Mouse (Mus musculus) right cerebral cortex, postnatal 4 days (tissue): Measurements from ENCODE around the gene Cfap57.

ENCODE experiments used
- DNase-seq: peaks from one replicate; pipeline ENCODE4 v3.0.0-alpha.2; 2022

The Cfap57 gene

DNA sequence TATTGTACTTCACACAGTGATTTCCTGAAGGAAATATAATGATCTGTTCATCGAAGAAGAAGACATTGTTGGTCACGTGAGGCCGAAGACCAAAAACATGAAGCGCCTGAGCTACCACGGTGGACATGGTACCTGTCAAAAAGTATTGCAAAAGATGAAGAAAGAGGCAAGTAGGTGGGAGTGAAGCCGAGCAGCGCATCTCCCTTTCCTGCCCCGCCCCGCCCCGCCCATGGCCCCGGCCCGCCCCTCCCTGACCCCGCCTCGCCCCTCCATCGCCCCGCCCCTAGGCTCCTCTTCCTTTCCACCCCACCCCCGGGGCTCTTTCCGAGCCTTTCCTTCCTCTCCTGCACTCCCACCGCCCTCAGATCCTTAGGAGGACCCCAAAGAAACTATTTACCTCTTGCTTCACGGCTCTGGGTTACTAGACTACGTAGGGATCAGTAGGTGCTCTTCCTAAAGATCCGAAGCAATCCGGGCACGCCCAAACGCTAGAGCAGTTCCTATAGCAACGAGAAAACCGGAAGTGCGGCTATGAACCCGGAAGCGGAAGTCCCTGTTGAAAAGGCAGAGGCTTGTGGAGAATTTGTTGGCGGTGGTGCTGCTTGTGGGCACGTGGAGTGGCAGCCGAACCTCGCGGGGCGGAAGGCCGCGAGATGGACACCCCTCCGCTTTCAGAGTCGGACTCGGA is at the start of gene Cfap57, which contains the start of gene Ebna1bp2:
Gene Cfap57 (minus strand): TSS at position 499 of the 688 bp plus-strand sequence.
Gene Ebna1bp2 (plus strand): TSS at position 521 of the 688 bp plus-strand sequence.
- DNase-seq = peak; percentile 80

DNA sequence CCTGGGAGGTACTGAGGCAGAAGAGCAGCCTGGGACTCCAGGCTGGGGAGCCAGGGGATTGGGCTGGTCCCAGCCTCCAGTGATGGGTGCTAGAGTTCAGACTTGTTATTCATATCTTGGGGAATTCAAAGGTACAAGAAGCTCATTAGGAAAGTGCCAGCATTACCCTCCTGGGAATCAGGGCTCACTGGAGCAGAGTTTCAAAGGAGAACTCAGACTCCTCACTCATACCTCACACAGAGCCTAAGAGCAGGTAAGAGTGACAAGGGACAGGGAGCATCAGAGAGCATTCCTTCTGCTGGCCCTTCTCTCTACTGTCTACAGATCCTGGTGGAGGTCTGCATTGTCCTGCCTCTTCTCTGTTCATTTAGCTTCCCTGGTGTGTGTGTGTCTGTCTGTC is 38.1 kb upstream of the Cfap57 start, which contains the start of gene Olfr62:
Gene Olfr62 (plus strand): TSS at position 301 of the 400 bp plus-strand sequence.
- DNase-seq = no peak

DNA sequence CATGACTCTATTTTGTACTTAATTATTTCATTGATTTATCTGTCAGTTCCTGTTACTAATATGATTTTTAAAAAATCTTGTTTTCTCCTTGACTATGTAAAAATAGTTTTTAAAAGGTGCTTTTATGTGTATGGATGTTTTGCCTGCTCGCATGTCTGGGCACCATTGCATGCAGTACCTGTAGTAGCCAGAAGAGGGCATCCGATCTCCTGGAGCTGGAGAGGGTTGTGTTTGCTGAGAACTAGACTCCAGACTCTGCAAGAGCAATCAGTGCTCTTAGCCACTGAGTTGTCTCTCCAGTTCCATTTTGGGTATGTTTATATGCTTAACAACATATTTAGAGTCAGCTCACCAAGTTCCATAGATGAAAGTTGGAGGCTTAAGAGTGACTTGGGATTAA is 24.7 kb upstream of the Cfap57 start:
- DNase-seq = peak; percentile 51

DNA sequence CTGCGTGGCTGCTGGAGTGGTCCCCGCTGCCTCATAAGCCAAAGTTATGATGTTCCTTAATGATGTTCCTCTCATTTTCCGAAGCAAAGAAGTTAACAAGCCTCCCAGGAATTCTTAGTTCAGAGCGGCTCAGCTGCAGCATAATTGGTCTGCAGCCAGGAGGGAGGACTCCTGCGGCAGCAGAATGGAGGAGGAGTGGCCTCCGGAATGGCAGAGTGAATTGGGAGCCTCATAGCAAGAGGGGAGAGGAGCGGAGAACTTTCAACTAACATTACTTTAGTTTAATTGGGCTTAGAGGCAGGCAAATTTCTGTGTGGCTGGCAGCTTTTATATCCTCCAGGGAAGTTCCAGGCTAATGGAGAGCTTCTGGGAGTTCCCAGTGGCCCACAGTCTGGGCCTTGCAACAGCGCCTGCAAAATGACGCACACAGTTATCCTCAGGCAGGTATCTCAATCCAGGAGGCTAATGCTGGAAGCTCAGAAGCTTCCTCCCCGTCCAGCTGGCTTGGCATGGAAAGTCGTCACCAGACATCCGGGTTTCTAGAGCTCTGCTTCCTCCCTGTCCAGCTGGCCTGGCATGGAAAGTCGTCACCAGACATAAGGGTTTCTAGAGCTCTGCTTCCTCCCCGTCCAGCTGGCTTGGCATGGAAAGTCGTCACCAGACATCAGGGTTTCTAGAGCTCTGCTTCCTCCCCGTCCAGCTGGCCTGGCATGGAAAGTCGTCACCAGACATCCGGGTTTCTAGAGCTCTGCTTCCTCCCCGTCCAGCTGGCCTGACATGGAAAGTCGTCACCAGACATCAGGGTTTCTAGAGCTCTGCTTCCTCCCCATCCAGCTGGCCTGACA is 22.0 kb upstream of the Cfap57 start:
- peak; percentile 26 for DNase-seq

DNA sequence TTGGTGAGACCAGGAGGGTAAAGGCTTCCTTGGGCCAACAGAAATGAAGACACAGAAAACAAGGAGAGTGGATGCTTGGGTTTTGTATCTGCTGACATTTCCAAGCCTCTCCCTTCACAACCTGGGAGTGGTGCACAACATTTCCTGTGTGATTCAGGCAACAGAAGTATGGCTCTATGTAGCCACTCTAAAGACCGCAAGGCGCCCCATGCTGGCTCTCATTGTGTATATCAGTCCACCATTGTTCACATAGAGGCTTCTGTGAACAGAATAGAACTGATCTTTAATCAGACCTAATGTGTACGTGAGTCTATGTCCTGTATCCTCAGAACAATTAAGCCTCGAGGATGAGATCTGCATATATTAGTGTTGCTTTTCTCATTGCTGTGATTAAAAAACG is 9.7 kb upstream of the Cfap57 start:
- no peak for DNase-seq

DNA sequence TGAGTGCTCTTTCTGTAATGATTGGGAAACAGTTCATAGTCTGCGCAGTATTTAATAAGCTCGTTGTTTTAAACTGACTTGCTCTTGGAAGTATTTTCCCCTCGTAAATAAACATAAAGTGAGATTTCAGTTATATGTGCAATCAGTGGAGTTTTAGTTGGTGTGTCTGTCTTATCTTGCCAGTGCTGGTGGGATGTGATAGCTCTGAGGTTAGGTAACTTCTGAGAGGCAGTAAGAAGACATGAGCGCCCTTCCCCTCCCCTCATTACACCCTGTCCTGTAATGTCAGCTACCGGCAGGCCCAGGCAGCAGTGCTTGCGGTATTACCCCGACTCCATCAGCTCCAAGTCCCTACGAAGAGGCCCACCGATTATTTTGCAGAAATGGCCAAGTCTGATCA is 1.2 kb upstream of the Cfap57 start:
- no peak for DNase-seq

DNA sequence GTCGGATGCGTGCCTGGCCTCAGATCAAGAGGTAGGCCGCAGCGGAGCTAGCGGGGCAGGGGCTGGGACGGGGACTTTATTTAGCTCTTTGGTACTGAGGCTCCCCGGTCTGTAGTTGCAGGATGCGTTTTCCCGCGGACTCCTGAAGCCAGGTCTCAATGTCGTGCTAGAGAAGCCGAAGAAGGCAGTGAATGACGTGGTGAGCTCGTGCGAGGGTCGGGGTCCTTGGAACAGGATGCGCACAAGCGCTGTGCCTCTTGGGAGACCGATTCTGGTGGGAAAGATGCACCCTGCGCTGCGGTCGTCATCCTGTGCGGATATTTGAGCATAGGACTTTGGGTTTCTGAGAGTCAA is 367 bp upstream of the Cfap57 start:
- DNase-seq = no peak

DNA sequence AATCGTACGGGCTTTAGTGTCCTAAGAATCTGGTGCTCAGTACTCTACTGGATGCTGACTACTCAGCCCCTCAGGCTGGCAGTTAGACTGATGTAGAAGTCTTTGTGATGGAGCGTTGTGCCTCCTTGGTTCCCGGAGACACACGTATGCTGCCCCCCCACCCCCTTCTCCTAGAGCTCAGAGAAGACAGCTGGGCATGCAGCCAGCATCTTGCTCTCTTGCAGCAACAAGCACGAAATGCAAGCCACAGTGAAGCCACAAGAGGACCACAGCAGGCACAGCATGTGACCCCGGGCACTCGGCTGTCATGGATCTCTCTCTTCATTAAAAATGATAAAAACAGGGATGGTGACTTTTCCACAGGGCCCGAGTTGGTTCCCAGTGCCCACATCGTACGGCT is 5.2 kb downstream of the Cfap57 start:
- no peak for DNase-seq

DNA sequence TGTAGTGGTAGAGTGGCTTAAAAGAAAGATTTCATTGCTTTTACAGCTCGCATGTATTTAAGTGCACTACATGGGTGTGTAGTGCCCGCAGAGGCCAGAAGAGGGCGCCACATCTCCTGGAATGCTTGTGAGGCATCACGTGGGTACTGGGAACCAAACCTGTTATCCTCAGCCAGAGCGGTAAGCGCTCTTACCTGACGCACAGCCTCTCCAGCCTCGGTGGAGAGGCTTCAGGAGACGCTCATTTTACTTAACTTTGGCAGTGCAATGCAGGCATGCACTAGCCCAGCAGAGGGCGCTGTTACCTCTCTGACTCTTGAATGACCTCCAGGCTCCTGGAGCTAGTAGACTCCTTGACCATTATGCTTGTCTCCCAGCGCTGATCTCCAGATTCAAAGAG is 8.0 kb downstream of the Cfap57 start:
- DNase-seq = peak; percentile 45

DNA sequence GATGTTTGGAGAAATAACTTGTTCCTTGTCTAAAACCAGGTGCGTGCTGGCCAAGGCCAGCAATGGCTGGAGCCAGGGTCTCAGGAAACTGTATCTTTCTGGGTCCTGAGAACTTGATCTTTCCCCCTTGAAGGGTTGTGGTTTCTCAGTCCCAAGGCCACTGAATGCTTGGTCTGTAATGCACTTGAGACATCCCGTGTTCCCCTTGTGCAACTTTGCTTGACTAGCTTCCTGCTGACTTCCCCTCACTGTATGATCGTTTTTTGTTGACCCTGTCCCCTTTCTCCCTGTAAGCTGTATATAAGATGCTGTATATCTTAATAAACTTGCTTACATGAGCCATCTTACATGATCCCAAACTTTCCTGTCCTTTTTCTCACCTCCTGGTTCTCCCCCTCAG is 10.7 kb downstream of the Cfap57 start:
- no peak for DNase-seq

DNA sequence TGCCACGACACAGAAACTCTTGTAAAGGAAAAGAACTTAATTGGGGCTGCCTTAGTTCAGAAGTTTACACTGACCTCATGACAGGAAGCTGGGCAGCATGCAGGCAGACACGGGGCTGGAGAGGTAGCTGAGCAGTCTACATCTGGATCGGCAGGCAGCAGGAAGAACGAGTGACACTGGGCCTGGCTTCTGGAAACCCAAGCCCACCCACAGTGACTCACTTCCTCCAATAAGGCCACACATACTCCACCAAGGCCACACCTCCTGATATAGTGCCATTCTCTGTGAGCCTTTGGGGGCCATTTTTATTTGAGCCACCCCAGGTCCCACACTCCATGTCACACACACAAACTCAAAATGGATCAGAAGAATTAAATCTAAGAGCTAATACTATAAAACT is 16.5 kb downstream of the Cfap57 start:
- no peak for DNase-seq

DNA sequence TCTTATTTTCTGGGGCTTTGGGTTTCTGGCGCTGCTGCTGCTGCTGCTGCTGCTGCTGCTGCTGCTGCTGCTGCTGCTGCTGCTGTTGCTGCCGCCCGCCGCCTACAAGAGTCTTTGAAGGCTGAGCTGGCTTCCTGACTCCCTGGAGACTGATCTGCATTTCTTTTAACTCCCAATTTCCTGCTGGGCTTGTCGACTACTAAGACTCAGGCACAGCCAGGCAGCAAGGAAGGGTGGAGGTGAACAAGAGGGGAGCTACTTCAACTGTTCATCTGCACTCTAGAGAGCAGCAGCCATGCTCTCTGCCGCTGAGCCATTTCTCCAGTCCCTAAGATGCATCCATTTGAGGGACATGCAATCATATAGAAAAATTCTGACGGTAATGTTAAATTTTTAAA is 30.8 kb downstream of the Cfap57 start:
- DNase-seq = no peak

DNA sequence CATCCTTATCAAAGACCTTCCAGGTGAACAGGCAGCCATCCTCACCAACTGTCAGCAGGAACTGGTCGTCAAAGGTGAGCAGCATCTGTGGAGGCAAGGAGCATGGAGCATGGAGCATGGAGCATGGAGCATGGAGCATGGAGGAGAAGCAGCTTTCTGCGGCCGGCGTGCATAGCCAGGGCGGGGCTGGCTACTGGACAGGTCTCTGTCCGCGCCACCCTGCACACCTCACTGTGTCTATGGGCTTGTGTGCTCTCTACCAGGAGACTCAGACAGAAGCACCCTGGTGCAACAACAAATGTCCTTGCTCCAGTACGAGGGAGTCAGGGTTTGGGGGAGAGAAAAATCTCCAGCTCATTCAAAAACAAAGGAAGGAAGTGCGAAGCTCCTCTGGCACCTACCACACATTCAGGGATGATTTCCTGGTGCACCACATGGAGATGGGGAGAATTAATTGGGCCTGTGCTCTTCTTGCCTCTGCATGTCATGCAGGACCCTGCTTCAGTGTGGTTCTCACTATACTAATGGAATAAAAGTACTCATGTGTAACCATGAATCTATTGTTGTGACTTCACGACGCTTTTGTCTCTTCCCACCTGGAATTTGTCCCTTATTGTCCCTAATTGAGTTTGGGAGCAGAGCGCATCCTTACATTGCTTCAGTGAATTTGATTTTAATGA is 31.4 kb downstream of the Cfap57 start:
- no peak for DNase-seq

DNA sequence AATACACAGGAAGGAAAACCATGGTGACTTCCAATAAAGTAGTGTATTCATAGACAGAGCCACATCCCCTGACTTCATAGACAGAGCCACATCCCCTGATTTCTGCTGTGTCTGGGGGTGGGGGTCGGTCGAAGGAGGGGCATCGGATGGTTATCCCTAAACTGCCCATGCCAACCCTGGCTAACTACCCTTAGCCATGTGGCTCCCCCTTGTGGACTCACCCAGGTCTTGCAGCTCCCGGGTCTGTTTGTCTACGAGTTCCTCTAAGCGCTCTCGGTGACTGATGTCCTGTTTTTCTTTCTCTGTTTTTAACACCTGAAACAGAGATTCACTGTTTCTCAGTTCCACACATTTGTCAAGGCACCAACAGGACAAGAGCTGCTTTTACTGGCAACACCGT is 37.9 kb downstream of the Cfap57 start:
- no peak for DNase-seq

DNA sequence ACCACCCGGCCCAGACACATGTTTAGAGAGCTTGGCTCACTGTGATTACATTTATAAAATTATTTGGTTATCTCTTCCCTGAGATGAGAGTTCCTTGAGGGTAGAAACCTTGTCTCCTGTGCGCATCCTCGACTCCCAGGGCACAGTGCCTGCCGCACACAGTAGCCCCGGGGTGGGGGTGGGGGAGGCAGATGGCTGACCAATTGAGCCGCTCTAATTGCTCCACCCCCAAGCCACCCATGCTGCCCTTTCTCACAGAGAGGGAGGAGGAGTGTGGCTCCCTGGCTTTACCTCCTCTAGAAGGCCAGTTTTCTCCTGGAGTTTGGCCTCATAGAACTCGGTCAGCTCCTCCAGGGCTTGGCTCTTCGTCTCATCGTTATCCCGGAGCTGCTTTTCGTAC is 39.1 kb downstream of the Cfap57 start:
- DNase-seq = no peak

DNA sequence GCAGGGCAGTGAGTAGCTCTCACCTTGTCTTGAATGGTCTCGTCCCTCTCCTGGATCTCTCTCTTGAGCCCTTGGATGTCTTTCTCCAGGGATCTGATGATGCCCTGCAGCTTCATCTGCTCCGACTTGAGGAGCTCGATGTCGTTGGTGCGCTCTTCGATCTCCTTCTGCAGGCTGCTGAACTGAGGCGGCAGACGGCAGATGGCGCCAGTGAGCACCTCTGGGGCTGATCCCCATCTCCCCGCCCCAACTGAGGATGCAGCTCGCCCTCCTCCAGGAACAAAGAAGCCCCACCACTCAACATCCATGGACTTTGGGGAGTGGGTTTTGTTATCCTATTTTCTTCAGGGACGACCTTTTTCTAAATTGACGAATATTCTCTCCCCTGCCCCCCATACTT is 41.3 kb downstream of the Cfap57 start:
- DNase-seq = peak; percentile 70

DNA sequence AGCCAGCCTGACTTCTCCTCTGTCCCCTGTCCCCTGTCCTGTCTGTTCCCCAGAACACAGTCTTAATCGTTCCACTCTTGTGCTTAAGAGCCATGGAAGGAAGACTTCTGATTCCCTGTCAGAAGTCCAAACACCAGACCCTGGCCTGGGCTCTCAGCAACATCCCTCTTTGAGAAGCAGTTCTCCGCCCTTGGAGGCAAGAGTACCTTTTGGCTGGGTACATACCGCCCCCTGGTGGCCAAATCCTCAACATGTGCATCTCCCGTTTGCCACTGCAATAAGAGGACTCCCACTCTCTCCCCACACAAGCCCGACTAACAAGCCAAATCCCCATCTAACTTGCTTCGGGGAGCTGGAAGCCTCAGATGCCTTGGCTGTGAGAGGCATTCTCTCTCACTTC is 44.5 kb downstream of the Cfap57 start:
- DNase-seq = peak; percentile 98

DNA sequence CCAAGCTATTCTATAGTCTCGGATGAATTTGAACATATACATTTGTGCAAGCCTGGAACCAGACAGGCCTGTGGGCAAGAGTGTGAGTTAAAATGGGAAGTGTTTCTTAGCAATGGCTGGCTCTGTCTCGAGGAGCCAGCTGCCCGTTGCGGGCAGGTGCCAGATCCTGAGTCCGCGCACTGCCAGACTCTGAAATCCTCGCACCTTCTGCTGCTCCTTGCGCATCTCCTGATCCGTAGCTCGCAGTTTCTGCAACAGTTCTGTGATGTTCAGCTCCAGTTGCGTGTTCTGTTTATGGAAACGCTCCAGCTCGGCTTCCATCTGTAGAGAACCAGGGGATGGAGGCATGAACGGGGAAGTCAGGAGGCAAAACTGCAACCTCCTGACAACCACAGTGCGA is 49.1 kb downstream of the Cfap57 start:
- DNase-seq = peak; percentile 39

DNA sequence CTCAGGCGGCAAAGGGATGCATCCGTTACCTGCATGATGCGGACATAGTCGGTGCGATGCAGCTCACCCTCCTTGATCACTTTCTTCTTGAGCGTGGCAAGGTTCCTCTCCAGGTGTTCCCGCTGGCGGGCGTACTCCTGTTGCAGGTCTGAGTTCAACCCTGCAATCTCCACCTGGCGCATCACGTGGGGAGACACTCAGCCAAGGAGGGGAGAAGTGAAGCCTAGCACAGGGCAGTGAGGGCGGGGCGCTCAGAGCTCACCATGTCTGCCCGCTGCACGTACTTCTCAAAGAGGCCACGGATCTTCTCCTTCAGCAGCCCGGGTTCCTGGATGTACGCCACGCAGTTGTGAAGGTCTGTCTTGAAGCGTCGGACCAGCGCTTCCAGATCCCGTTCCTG is 51.3 kb downstream of the Cfap57 start:
- no peak for DNase-seq

DNA sequence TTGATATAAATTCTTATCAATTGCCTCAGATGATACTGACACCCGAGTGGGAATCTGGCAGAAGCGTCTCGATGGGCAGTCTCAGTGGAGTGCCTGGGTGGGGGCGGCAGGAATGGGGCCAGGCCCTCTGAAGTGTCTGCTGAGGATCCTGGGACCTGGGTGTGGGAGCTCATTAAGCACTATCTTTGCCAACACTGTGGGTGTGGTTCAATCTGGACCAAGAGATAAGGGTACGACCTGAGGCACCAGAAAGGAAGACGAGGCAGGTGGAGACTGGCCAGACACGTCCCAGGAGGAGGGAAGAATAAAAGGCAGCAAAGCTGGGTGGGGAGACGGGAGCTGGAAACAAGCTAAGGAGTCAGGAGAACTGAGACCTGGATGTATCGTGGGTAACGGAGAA is 51.9 kb downstream of the Cfap57 start:
- no peak for DNase-seq

DNA sequence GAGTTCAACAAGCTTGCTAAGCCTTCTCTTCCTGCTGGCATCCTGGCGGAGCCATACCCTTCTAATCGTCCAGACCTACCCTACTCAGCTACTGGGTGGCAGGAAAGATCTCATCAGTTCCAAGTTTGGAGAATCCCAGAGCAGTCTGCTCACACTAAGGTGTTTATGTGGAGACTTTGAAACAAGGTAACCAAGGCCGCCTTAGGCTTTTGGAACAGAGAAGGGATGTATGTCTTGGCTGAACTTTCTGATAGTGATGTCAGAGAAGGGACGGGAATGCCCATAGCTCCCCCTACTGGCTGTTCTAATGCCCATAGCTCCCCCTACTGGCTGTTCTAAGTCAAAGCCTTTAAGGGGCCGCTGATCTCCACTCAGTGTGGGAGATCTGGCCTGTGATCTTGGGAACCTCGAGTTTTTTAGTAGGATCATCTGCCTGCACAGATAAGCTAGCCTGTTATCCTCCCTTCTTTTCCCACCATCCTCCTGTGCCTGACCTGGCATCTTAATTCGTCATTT is 54.4 kb downstream of the Cfap57 start:
- DNase-seq = no peak

DNA sequence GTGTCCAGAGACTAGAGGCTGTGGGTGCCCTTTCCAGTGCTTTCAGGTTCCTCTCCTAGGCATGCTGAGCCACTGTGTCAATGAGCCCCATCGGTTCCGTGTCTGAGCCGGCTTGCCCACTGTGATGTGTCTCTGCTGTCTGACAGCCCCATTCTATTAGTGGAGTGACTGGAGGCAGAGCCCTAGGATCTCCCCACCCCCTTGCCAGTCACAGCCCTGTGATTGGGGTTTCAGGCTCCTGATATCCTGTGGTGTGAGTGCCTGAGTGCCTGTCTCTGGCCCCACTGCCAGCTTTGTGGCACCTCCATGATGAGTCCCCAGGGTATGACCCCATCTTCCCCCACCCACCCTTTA is 55.7 kb downstream of the Cfap57 start:
- DNase-seq = no peak

DNA sequence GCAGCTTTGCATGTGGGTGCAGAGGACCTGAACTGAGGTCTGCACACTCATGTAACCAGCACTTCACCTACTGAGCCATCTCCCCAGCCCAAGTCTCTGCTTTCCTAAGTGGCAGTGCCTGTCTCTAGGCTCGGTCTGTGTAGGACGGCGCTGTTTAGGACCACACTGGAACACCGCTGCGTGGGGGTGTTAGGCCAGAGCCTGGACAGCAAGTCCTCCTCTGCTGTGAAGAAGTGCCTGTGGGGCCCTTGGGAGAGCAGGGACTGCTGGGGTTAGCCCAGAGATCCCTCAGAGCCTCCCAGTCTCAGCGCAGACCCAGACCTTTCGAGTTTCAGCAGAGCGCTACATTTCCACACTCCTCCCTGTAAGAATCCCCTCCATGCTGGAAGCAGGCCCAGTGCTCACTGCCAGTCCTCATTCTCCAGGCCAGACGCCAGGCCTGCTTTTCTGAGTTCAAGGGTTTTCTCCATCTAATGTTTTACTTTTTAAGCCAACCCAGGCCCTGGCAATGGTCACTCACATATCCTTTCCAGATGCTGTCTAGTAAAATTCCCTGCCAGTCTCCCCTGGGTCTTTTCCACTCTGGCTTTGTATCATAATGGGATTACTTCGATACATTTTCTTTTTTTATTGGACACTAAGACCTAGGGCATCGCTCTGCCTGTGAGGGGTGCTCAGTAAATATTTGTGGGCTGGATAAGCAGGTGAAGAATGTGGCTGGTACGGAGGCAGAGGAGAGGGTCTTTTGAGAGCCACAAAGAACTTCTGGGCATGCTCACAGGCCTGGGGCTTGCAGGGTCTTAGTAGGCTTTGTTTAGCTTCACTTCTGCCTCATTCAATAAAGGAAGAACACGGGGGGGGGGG is 56.3 kb downstream of the Cfap57 start:
- DNase-seq = peak; percentile 40
